Mouse (Mus musculus) cerebellum, adult 2 months (tissue): ENCODE measurements around the gene Mpped2. TPM values are rescaled to one million over a fixed set of nuclear protein-coding genes. Genes with fewer than 3 reads are reported as not detected.

Experiments used
- DNase-seq, 2 experiments: peaks; one replicate each; pipeline ENCODE4 v3.0.0; 2021
- H3K27ac ChIP-seq: fragments of 200-500 bp; 2 replicates; pipeline ENCODE4 v1.5.1; 2012; ENCODE audit warnings: low read length, control low read depth, inconsistent platforms; ENCODE audit not compliant: insufficient read depth
- H3K27me3 ChIP-seq: fragments of 200-500 bp; 2 replicates; pipeline ENCODE4 v1.6.1; 2012; ENCODE audit warnings: inconsistent platforms, mild to moderate bottlenecking, low read length, moderate library complexity; ENCODE audit not compliant: control insufficient read depth, insufficient read depth
- H3K4me1 ChIP-seq: fragments of 200-500 bp; 2 replicates; pipeline ENCODE4 v1.6.1; 2011; ENCODE audit warnings: low read length; ENCODE audit not compliant: control insufficient read depth, insufficient read depth
- H3K4me3 ChIP-seq: fragments of 200-500 bp; replicated peaks from 2 replicates; pipeline ENCODE3; 2011; ENCODE audit warnings: mild to moderate bottlenecking, low read depth, low read length, control low read depth; ENCODE audit not compliant: insufficient read depth
- CTCF ChIP-seq: fragments of 200-500 bp; IDR thresholded peaks from 2 replicates; pipeline ENCODE4 v1.5.1; 2011; ENCODE audit warnings: low read depth, mild to moderate bottlenecking, control low read depth, low read length, moderate library complexity, borderline replicate concordance; ENCODE audit not compliant: insufficient read depth
- POLR2A ChIP-seq: fragments of 200-500 bp; IDR thresholded peaks from 2 replicates; pipeline ENCODE4 v1.6.1; 2011; ENCODE audit warnings: low read length, control low read depth, borderline replicate concordance; ENCODE audit not compliant: insufficient read depth
- WGBS: fragments of 180-500 bp; shearing (Covaris S2); methylation state at CpG from one replicate; pipeline ENCODE4 v1.1.7; 2018; 5-methylcytosine and 5-hydroxymethylcytosine counted together
- polyA plus RNA-seq: library from polyadenylated mRNA; depleted of rRNA; stranded (reverse); fragments of >200 nt; gene quantifications from 2 replicates; pipeline ENCODE4 v1.2.3, GENCODE M21; 2012

The Mpped2 gene
- polyA plus RNA-seq, 1 experiment: 14.9 TPM

DNA sequence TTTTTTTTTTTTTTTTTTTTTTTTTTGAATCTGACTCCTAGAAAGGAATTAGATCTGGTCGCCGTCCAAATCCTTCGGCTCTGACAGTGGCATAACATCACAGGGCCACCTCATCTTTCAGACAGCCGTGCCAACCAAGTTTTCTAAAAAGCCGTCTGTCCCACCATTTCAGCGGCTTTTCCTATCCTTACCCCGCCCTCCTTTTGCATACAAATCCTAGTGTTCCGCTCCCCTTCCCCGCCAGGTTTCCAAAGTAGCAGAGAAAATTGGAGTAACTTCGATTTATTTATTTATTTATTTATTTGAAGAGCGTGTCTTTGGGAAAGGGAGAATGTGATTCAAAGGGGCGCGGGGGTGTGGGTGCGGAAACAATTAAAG, 675 bp upstream of the Mpped2 start:
- Histone ChIP-seq H3K27me3 (no peaks in the 10 kb centered on the region), H3K4me3 (peak overlapping the region; percentile 95), H3K27ac (no peak overlapping the region), H3K4me1 (no peaks in the 10 kb centered on the region)
- no peak for TF ChIP-seq CTCF
- TF ChIP-seq POLR2A: no peak
- DNase-seq: peak in 1 of 2 experiments; percentile 33
- WGBS: 14% methylated on average over 14 of the region's 14 CpGs

GRCm38 (mm10) chr2:106693702-106694566, 865 bp downstream of the Mpped2 start:
- Histone ChIP-seq H3K27me3 (no peaks in the 10 kb centered on the region), H3K27ac (peak overlapping the region; percentile 84), H3K4me3 (peak overlapping the region; percentile 95), H3K4me1 (no peaks in the 10 kb centered on the region)
- peak; percentile 76 to 82 for DNase-seq
- TF ChIP-seq POLR2A (0 out of 2 replicates have a peak, but pooled peaks have one; percentile 5), CTCF (no peak)
- under 1% methylated on average over 88 of the region's 91 CpGs for WGBS

DNA sequence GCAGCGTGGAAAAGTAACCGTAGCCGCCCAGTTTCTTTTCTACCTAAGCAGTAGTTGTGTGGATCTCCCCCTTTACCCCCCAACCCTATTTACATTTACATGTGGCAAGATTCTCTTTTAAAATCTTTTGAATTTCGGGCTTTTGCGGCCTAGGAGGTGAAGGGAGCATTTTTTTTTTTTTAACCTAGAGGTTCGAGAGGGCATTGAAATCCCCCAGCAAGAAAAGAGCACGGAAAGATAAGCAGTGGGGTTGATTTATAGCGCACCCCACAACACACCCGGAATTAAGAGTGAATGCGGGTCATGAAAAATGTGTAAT, 1.5 kb downstream of the Mpped2 start:
- DNase-seq: no peak
- H3K4me3 ChIP-seq: peak overlapping the region; percentile 95
- TF ChIP-seq POLR2A: no peak
- no peak for TF ChIP-seq CTCF
- H3K4me1 ChIP-seq: no peaks in the 10 kb centered on the region
- 1% methylated on average over 10 of the region's 10 CpGs for WGBS
- H3K27ac ChIP-seq: peak overlapping the region; percentile 84
- no peaks in the 10 kb centered on the region for H3K27me3 ChIP-seq

DNA sequence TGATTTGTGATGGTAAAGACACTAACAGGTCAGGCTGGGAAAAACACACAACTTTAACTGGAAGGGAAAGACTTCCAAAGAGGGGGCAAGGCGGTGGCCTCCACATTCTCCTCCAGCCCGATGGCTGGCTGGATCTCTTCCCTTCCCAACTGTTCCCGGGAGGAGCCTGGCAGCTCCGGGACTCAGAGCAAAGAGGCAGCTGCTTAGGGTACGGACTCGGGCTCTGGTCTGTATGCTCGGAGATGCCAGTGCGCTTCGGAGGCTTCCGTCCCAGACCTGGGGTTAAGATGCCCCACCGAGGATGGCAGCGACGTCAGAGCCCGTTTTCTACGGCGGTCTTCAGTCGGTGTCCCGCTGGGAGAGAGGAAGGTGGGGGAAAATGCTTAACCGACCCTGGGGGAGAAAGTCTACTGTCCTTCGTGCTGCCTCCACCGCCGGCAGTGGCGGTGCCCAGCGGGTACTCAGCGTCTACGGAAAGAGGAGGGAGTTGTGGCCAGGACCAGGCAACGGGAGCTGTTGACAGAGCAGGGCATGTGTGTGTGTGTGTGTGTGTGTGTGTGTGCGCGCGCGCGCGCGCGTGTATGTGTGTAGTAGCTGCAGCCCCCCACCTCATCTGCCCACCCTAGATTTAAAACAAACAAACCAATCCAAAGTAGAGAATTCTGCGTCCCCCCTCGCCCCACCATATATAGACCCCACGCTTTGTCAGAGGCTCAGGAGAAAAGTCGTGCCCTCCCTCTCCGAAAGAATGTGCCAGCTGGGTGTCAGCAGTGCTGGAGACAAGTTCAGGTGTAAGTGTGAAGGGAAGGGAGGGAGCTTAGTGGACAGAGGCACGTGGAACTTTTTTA, 2.0 kb downstream of the Mpped2 start:
- Histone ChIP-seq H3K27ac (peak overlapping the region; percentile 56), H3K4me3 (peak overlapping the region; percentile 95), H3K27me3 (no peaks in the 10 kb centered on the region), H3K4me1 (no peaks in the 10 kb centered on the region)
- TF ChIP-seq CTCF: no peak
- peak; percentile 36; the same call in 1 of the 2 replicates for TF ChIP-seq POLR2A
- DNase-seq: peak; percentile 71 to 77
- under 1% methylated on average over 41 of the region's 41 CpGs for WGBS

DNA sequence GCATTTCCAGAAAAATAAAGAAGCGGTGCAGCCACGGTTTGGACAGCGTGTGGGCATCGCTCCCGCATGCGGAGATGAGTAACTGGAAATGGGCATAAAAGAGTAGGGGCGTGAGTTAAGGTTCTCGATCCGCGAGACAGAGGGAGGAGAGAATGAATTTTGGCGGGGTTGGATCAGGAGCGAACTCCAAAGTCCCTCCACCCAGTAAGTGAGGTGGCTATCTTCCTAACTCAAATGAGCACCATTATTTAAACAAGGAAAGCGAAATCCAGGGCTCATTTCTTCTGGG, 2.6 kb downstream of the Mpped2 start:
- 5% methylated on average over 13 of the region's 13 CpGs for WGBS
- Histone ChIP-seq H3K27ac (no peak overlapping the region), H3K4me1 (no peaks in the 10 kb centered on the region), H3K4me3 (peak overlapping the region; percentile 95), H3K27me3 (no peaks in the 10 kb centered on the region)
- DNase-seq: no peak
- no peak for TF ChIP-seq POLR2A
- no peak for TF ChIP-seq CTCF

GRCm38 (mm10) chr2:106696372-106696771, 3.3 kb downstream of the Mpped2 start:
- no peaks in the 10 kb centered on the region for H3K4me1 ChIP-seq
- DNase-seq: no peak
- H3K27ac ChIP-seq: no peak overlapping the region
- H3K4me3 ChIP-seq: no peak overlapping the region
- H3K27me3 ChIP-seq: no peaks in the 10 kb centered on the region
- TF ChIP-seq CTCF (no peak), POLR2A (no peak)
- 98% methylated on average over 8 of the region's 8 CpGs for WGBS

- H3K4me1 ChIP-seq: no peaks in the 10 kb centered on the region
- no peaks in the 10 kb centered on the region for H3K27me3 ChIP-seq
- no peak overlapping the region for H3K4me3 ChIP-seq
- DNase-seq: no peak
- TF ChIP-seq CTCF: no peak
- TF ChIP-seq POLR2A: no peak
- WGBS: 89% methylated on average over 5 of the region's 5 CpGs
- H3K27ac ChIP-seq: no peak overlapping the region
Observed at GRCm38 (mm10) chr2:106705664-106706063, 12.6 kb downstream of the Mpped2 start.

GRCm38 (mm10) chr2:106707136-106707535, 14.1 kb downstream of the Mpped2 start:
- 96% methylated on average over 2 of the region's 2 CpGs for WGBS
- DNase-seq: no peak
- no peaks in the 10 kb centered on the region; the same call in 1 of the 2 replicates for H3K4me1 ChIP-seq
- H3K27me3 ChIP-seq: no peaks in the 10 kb centered on the region
- H3K4me3 ChIP-seq: no peak overlapping the region
- no peak overlapping the region for H3K27ac ChIP-seq
- TF ChIP-seq CTCF: no peak
- TF ChIP-seq POLR2A: no peak
